Mouse (Mus musculus): ENCODE data around the gene Vmn2r-ps159. TPM values are rescaled to one million over a fixed set of nuclear protein-coding genes. Genes with fewer than 3 reads are reported as not detected.
"Not testable (repeated sequence)": the region's sequence is repeated elsewhere in the genome, so short reads cannot be mapped to it uniquely, and the experiment has no call there.

The Vmn2r-ps159 gene
- polyA plus RNA-seq (2012; fragmentation: generic; extraction: Trizol): not detected
- long read RNA-seq, experiment 1: 0 reads
- long read RNA-seq, experiment 2: 0 reads

DNA sequence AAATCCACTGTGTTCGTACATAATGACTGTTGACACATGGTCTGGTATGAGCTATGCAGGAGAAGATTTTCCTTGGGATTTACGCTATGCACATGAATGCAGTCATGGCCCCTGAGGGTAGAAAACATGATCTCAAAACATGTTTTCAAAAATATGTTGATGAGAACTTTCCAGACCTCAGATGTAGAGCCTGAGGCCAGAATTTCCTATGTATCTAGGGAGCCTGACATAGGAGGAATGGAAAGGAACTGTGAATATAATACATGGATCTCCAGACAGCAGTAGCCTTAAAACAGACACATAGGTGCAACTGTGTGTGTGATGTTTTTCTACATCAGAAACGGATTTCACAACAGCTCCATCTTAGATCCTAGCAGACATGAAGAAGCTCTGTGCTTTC lies at the start of gene Vmn2r-ps159:
Gene Vmn2r-ps159, plus strand, starts transcription at position 301 of the 400 bp plus-strand sequence.
- H3K36me3 ChIP-seq (ENCODE audit: control insufficient read depth, insufficient read depth); H3ac ChIP-seq (ENCODE audit: control insufficient read depth, insufficient read length, low read depth); H3K79me2 ChIP-seq (ENCODE audit: control insufficient read depth, insufficient read depth); H3K27me3 ChIP-seq (ENCODE audit: control insufficient read depth, insufficient read depth, insufficient read length); H3K4me3 ChIP-seq (ENCODE audit: insufficient read depth, poor library complexity, severe bottlenecking); H3K79me3 ChIP-seq (ENCODE audit: low read depth): not testable (repeated sequence)

- not testable (repeated sequence) for H3K79me3 ChIP-seq (ENCODE audit: low read depth); H3ac ChIP-seq (ENCODE audit: control insufficient read depth, insufficient read length, low read depth); H3K79me2 ChIP-seq (ENCODE audit: control insufficient read depth, insufficient read depth); H3K27me3 ChIP-seq (ENCODE audit: control insufficient read depth, insufficient read depth, insufficient read length); H3K36me3 ChIP-seq (ENCODE audit: control insufficient read depth, insufficient read depth); H3K4me3 ChIP-seq (ENCODE audit: insufficient read depth, poor library complexity, severe bottlenecking)
These were observed 10.9 kb downstream of the Vmn2r-ps159 start for GRCm38 (mm10) chr4:156341601-156342504.

- Histone ChIP-seq H3ac (ENCODE audit: control insufficient read depth, insufficient read length, low read depth) (no peak overlapping the region), H3K36me3 (ENCODE audit: control insufficient read depth, insufficient read depth) (no peaks in the 10 kb centered on the region)
- no peak for TF ChIP-seq FOSL1 (IDR thresholded peaks at IDR 0.05; ENCODE audit: insufficient read depth, low read length, poor library complexity, severe bottlenecking)
- TF ChIP-seq CTCF (IDR thresholded peaks at IDR 0.05; ENCODE audit: control insufficient read depth, insufficient read depth, insufficient read length): no peak
- no peak for TF ChIP-seq MAX (IDR thresholded peaks at IDR 0.05)
- TF ChIP-seq CEBPB (IDR thresholded peaks at IDR 0.05; ENCODE audit: low read depth): no peak
- TF ChIP-seq MYOG (IDR thresholded peaks at IDR 0.05; ENCODE audit: control insufficient read depth, extremely low read depth, insufficient read length): no peak
- TF ChIP-seq USF1 (IDR thresholded peaks at IDR 0.05; ENCODE audit: low read depth): no peak
These were observed 11.8 kb downstream of the Vmn2r-ps159 start for GRCm38 (mm10) chr4:156342569-156343325.

GRCm38 (mm10) chr4:156343332-156343731 lies 12.4 kb downstream of the Vmn2r-ps159 start:
- H3ac ChIP-seq (ENCODE audit: control insufficient read depth, insufficient read length, low read depth): no peak overlapping the region
- H3K79me3 ChIP-seq (ENCODE audit: low read depth): no peaks in the 10 kb centered on the region
- no peaks in the 10 kb centered on the region for H3K36me3 ChIP-seq (ENCODE audit: control insufficient read depth, insufficient read depth)
- H3K79me2 ChIP-seq (ENCODE audit: control insufficient read depth, insufficient read depth): no peaks in the 10 kb centered on the region
- no peaks in the 10 kb centered on the region for H3K27me3 ChIP-seq (ENCODE audit: control insufficient read depth, insufficient read depth, insufficient read length)
- TF ChIP-seq MYOD1 (IDR thresholded peaks at IDR 0.05; ENCODE audit: control insufficient read depth, insufficient read length, low read depth): no peak
- no peak for TF ChIP-seq USF1 (IDR thresholded peaks at IDR 0.05; ENCODE audit: low read depth)
- TF ChIP-seq CEBPB (IDR thresholded peaks at IDR 0.05; ENCODE audit: low read depth): no peak
- TF ChIP-seq FOSL1 (IDR thresholded peaks at IDR 0.05; ENCODE audit: insufficient read depth, low read length, poor library complexity, severe bottlenecking): no peak
- no peak for TF ChIP-seq MAX (IDR thresholded peaks at IDR 0.05)
- TF ChIP-seq CTCF (IDR thresholded peaks at IDR 0.05; ENCODE audit: control insufficient read depth, insufficient read depth, insufficient read length): no peak
- TF ChIP-seq MYOG (IDR thresholded peaks at IDR 0.05; ENCODE audit: control insufficient read depth, extremely low read depth, insufficient read length): no peak
- no peak overlapping the region for H3K4me3 ChIP-seq (ENCODE audit: insufficient read depth, poor library complexity, severe bottlenecking)

More at GRCm38 (mm10) chr4:156342569-156343325, 11.8 kb downstream of the Vmn2r-ps159 start:
- Histone ChIP-seq H3K27me3 (ENCODE audit: control insufficient read depth, insufficient read depth, insufficient read length) (no peaks in the 10 kb centered on the region), H3K4me3 (ENCODE audit: insufficient read depth, poor library complexity, severe bottlenecking) (no peak overlapping the region), H3K79me3 (ENCODE audit: low read depth) (no peaks in the 10 kb centered on the region), H3K79me2 (ENCODE audit: control insufficient read depth, insufficient read depth) (no peaks in the 10 kb centered on the region)

DNA sequence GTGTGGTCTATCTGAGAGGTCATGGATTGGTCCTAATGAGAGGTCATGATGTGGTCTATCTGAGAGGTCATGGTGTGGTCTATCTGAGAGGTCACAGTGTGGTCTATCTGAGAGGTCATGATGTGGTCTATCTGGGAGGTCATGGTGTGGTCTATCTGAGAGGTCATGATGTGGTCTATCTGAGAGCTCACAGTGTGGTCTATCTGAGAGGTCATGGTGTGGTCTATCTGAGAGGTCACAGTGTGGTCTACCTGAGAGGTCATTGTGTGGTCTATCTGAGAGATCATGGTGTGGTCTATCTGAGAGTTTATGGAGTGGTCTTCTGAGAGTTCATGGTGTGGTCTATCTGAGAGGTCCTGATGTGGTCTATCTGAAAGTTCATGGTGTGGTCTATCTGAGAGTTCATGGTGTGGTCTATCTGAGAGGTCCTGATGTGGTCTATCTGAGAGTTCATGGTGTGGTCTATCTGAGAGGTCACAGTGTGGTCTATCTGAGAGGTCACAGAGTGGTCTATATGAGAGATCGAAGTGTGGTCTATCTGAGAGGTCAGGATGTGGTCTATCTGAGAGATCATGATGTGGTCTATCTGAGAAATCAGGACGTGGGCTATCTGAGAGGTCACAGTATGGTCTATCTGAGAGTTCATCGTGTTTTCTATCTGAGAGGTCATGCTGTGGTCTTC lies 26.0 kb downstream of the Vmn2r-ps159 start:
- H3K36me3 ChIP-seq (ENCODE audit: control insufficient read depth, insufficient read depth); H3K79me2 ChIP-seq (ENCODE audit: control insufficient read depth, insufficient read depth); H3K27me3 ChIP-seq (ENCODE audit: control insufficient read depth, insufficient read depth, insufficient read length); H3ac ChIP-seq (ENCODE audit: control insufficient read depth, insufficient read length, low read depth); H3K4me3 ChIP-seq (ENCODE audit: insufficient read depth, poor library complexity, severe bottlenecking); H3K79me3 ChIP-seq (ENCODE audit: low read depth): not testable (repeated sequence)

Other genes starting within 250 kb of the Vmn2r-ps159 start
- gene 9430015G10Rik, start 221.1 kb upstream of the Vmn2r-ps159 start, polyA plus RNA-seq (2012; fragmentation: generic; extraction: Trizol): 19.2 TPM
- 0.40 TPM for gene Rnf223, start 200.6 kb upstream of the Vmn2r-ps159 start, polyA plus RNA-seq (2012; fragmentation: generic; extraction: Trizol)
- gene Agrn, start 133.6 kb upstream of the Vmn2r-ps159 start, polyA plus RNA-seq (2012; fragmentation: generic; extraction: Trizol): 16.7 TPM
- gene Isg15, start 130.3 kb upstream of the Vmn2r-ps159 start, polyA plus RNA-seq (2012; fragmentation: generic; extraction: Trizol): 1.0 TPM
- 0.29 TPM for gene AW011738, start 127.8 kb upstream of the Vmn2r-ps159 start, polyA plus RNA-seq (2012; fragmentation: generic; extraction: Trizol)
- gene Perm1, start 115.2 kb upstream of the Vmn2r-ps159 start, polyA plus RNA-seq (2012; fragmentation: generic; extraction: Trizol): 0.02 TPM
- gene Plekhn1, start 96.2 kb upstream of the Vmn2r-ps159 start, polyA plus RNA-seq (2012; fragmentation: generic; extraction: Trizol): 7.5 TPM
- 106 TPM for gene Noc2l, start 95.1 kb upstream of the Vmn2r-ps159 start, polyA plus RNA-seq (2012; fragmentation: generic; extraction: Trizol)
- gene Samd11, start 75.4 kb upstream of the Vmn2r-ps159 start, polyA plus RNA-seq (2012; fragmentation: generic; extraction: Trizol): 0.21 TPM